In genomic region chr12:108227527-108227926, GRCm38 (mm10) we compare ENCODE assay signal across 21 mouse cellular contexts. TPM values are rescaled to one million over a fixed set of nuclear protein-coding genes. Genes with fewer than 3 reads are reported as not detected.
DNase-seq lines count a peak whose midpoint lies in the region; ATAC-seq and TF ChIP-seq lines count a peak whose summit lies in the region.
"Had no signal": no experiment of that assay in that cellular context is flagged by ENCODE, and none has a peak within 500 bp of the region (broad histone marks: within the 10 kb centered on the region; RNA-seq: fewer than 3 reads in every experiment).

No protein-coding gene starts in this region.

- no peaks in the 10 kb centered on the region for H3K9me3 ChIP-seq in heart, embryonic 10.5 days
- no peaks in the 10 kb centered on the region for H3K9me3 ChIP-seq in heart, embryonic 11.5 days (replicated peaks; ENCODE audit: control insufficient read depth, low read length)
- no peaks in the 10 kb centered on the region for H3K9me3 ChIP-seq in neural tube, embryonic 13.5 days
- H3K9me3 ChIP-seq: embryonic facial prominence, embryonic 13.5 days; forebrain, embryonic 13.5 days; heart, embryonic 12.5 days; hindbrain, embryonic 12.5 days had no signal

- ATAC-seq in heart, embryonic 11.5 days (replicated peaks; ENCODE audit: insufficient number of reproducible peaks, low FRiP score, low TSS enrichment) = no peak
- no peak for ATAC-seq in neural tube, embryonic 13.5 days (ENCODE audit: low read depth)
- ATAC-seq: forebrain, embryonic 13.5 days; hindbrain, postnatal 0 days had no signal

- H3K4me2 ChIP-seq in heart, embryonic 11.5 days = no peak overlapping the region
- H3K4me2 ChIP-seq in neural tube, embryonic 13.5 days = no peak overlapping the region
- H3K4me2 ChIP-seq: embryonic facial prominence, embryonic 13.5 days; forebrain, embryonic 13.5 days; heart, embryonic 12.5 days; hindbrain, embryonic 12.5 days had no signal

- WGBS in cerebellum, adult 2 months = 43% methylated on average over 16 of the region's 16 CpGs
- WGBS in heart, embryonic 10.5 days = 66% methylated on average over 16 of the region's 16 CpGs
- WGBS in heart, embryonic 11.5 days (ENCODE audit: insufficient replicate concordance) = 71% methylated on average over 16 of the region's 16 CpGs
- WGBS in neural tube, embryonic 13.5 days = 73% methylated on average over 16 of the region's 16 CpGs

- no peaks in the 10 kb centered on the region for H3K27me3 ChIP-seq in cerebellum, adult 2 months (ENCODE audit: control insufficient read depth, insufficient read depth, low read length)
- H3K27me3 ChIP-seq in heart, embryonic 10.5 days (ENCODE audit: insufficient read depth, poor library complexity, severe bottlenecking) = no peaks in the 10 kb centered on the region
- H3K27me3 ChIP-seq in heart, embryonic 11.5 days (ENCODE audit: control insufficient read depth, insufficient read depth, low read length) = no peaks in the 10 kb centered on the region
- H3K27me3 ChIP-seq in neural tube, embryonic 13.5 days = no peaks in the 10 kb centered on the region
- H3K27me3 ChIP-seq: CH12.LX; embryonic facial prominence, embryonic 13.5 days; forebrain, embryonic 13.5 days; heart, embryonic 12.5 days; hindbrain, embryonic 12.5 days had no signal

- peak overlapping the region; percentile 73 for H3K27ac ChIP-seq in cerebellum, adult 2 months (ENCODE audit: insufficient read depth, low read length)
- H3K27ac ChIP-seq in heart, embryonic 10.5 days = peak overlapping the region; percentile 12
- H3K27ac ChIP-seq in heart, embryonic 11.5 days (ENCODE audit: low read depth, low read length) = no peak overlapping the region
- peak overlapping the region; percentile 33; the same call in 1 of the 2 replicates for H3K27ac ChIP-seq in neural tube, embryonic 13.5 days (replicated peaks)
- H3K27ac ChIP-seq: embryonic facial prominence, embryonic 13.5 days; forebrain, embryonic 13.5 days; gastrocnemius, adult 2 months; hindbrain, postnatal 0 days had no signal

- H3K4me3 ChIP-seq in cerebellum, adult 2 months (replicated peaks; ENCODE audit: insufficient read depth, low read depth, low read length) = no peak overlapping the region
- no peak overlapping the region for H3K4me3 ChIP-seq in heart, embryonic 10.5 days
- H3K4me3 ChIP-seq in heart, embryonic 11.5 days (ENCODE audit: low read depth, low read length) = no peak overlapping the region
- no peak overlapping the region for H3K4me3 ChIP-seq in neural tube, embryonic 13.5 days
- H3K4me3 ChIP-seq: embryonic facial prominence, embryonic 13.5 days; forebrain, embryonic 13.5 days; gastrocnemius, adult 2 months; heart, embryonic 12.5 days; hindbrain, embryonic 12.5 days had no signal

- no peak for TF ChIP-seq CTCF in cerebellum, adult 2 months (IDR thresholded peaks at IDR 0.05; ENCODE audit: borderline replicate concordance, insufficient read depth, low read depth, low read length)

- TF ChIP-seq POLR2A in cerebellum, adult 2 months (IDR thresholded peaks at IDR 0.05; ENCODE audit: borderline replicate concordance, insufficient read depth, low read length) = no peak

- no peaks in the 10 kb centered on the region for H3K36me3 ChIP-seq in heart, embryonic 10.5 days
- H3K36me3 ChIP-seq in heart, embryonic 11.5 days (ENCODE audit: control insufficient read depth, insufficient read depth, low read length) = no peaks in the 10 kb centered on the region
- H3K36me3 ChIP-seq in neural tube, embryonic 13.5 days = no peaks in the 10 kb centered on the region
- H3K36me3 ChIP-seq: embryonic facial prominence, embryonic 13.5 days; heart, embryonic 12.5 days; hindbrain, embryonic 12.5 days had no signal

- peaks cover 78% of the 10 kb centered on the region for H3K4me1 ChIP-seq in cerebellum, adult 2 months (ENCODE audit: control insufficient read depth, insufficient read depth, low read length)
- peaks cover 91% of the 10 kb centered on the region for H3K4me1 ChIP-seq in heart, embryonic 10.5 days
- H3K4me1 ChIP-seq in heart, embryonic 11.5 days (ENCODE audit: control insufficient read depth, insufficient read depth, low read length) = peaks cover 76% of the 10 kb centered on the region
- peaks cover 91% of the 10 kb centered on the region for H3K4me1 ChIP-seq in neural tube, embryonic 13.5 days (replicated peaks)

- peak in 1 of 2 experiments; percentile 61 for DNase-seq in cerebellum, adult 2 months
- no peak for DNase-seq in cerebellum, postnatal 10 days
- no peak for DNase-seq in heart, embryonic 10.5 days (ENCODE audit: low spot score)
- DNase-seq in neural tube, embryonic 10.5 days (ENCODE audit: extremely low spot score, low spot score) = no peak
- DNase-seq in right cerebral cortex, adult 2 months (ENCODE audit: low spot score in 2 of 2) = no peak
- DNase-seq: adrenal gland, adult 2 months; adrenal gland, postnatal 25 days; gastrocnemius, adult 2 months; gastrocnemius, postnatal 36 days; heart, adult 11 months; heart, postnatal 36 days; kidney, adult 11 months; kidney, adult 9 months had no signal

- H3K9ac ChIP-seq in heart, embryonic 11.5 days (ENCODE audit: low read depth, low read length) = no peak overlapping the region
- no peak overlapping the region for H3K9ac ChIP-seq in neural tube, embryonic 13.5 days
- H3K9ac ChIP-seq: embryonic facial prominence, embryonic 13.5 days; forebrain, embryonic 13.5 days; heart, embryonic 12.5 days; hindbrain, embryonic 12.5 days had no signal

RNA-seq across cellular contexts. Expression of gene Ccdc85c, which starts 47.7 kb away (rescaled TPM):
- 75.0 and 78.6 TPM in 2 replicates for polyA plus RNA-seq in cerebellum, adult 2 months (2012; rRNA removed)
- 5.7 and 6.7 TPM in 2 replicates for polyA plus RNA-seq in heart, embryonic 10.5 days (2016; fragmentation: Nextera tagmentation; extraction: Ambion mirVana)
- 6.3 and 7.8 TPM in 2 replicates for polyA plus RNA-seq in heart, embryonic 11.5 days (2014; fragmentation: Nextera tagmentation; extraction: Ambion mirVana)
- 14.5 and 15.8 TPM in 2 replicates for polyA plus RNA-seq in neural tube, embryonic 13.5 days (2015; fragmentation: Nextera tagmentation; extraction: Ambion mirVana)

RNA-seq across cellular contexts. Expression of gene Ccnk, which starts 48.1 kb away (rescaled TPM):
- polyA plus RNA-seq in cerebellum, adult 2 months (2012; rRNA removed) = 27.0 and 32.0 TPM in 2 replicates
- polyA plus RNA-seq in heart, embryonic 10.5 days (2016; fragmentation: Nextera tagmentation; extraction: Ambion mirVana) = 2.0 and 3.6 TPM in 2 replicates
- 4.0 and 5.6 TPM in 2 replicates for polyA plus RNA-seq in heart, embryonic 11.5 days (2014; fragmentation: Nextera tagmentation; extraction: Ambion mirVana)
- 3.7 and 4.2 TPM in 2 replicates for polyA plus RNA-seq in neural tube, embryonic 13.5 days (2015; fragmentation: Nextera tagmentation; extraction: Ambion mirVana)

RNA-seq across cellular contexts. Expression of gene Setd3, which starts 48.4 kb away (rescaled TPM):
- 117 and 122 TPM in 2 replicates for polyA plus RNA-seq in cerebellum, adult 2 months (2012; rRNA removed)
- 72.6 TPM in 2 replicates for polyA plus RNA-seq in heart, embryonic 10.5 days (2016; fragmentation: Nextera tagmentation; extraction: Ambion mirVana)
- polyA plus RNA-seq in heart, embryonic 11.5 days (2014; fragmentation: Nextera tagmentation; extraction: Ambion mirVana) = 62.4 and 64.4 TPM in 2 replicates
- polyA plus RNA-seq in neural tube, embryonic 13.5 days (2015; fragmentation: Nextera tagmentation; extraction: Ambion mirVana) = 107 and 109 TPM in 2 replicates
